Mouse (Mus musculus): ENCODE results near the gene Src. TPM values are rescaled to one million over a fixed set of nuclear protein-coding genes. Genes with fewer than 3 reads are reported as not detected.
A peak's percentile ranks its signal among the peaks of the same experiment; 100 is the strongest.

Src gene
- polyA plus RNA-seq, 1 experiment from 2014 or later = 16.4 TPM

DNA sequence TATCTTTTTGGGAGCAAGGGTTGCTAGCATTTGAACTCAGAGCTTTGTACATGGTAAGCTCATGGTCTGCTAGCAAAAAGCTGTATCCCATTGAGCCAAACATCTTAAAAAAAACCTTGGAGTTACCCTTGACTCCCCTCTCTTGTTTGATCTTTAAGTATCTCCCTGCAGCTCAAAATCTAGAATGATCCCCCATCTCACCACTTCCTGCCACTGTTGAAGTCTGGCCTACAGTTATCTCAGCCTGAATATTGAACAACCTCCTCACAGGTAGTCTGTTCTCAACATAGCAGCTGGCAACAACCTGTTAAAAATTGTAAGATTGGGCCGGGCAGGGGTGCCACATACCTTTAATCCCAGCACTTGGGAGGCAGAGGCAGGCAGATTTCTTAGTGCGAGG is 17.0 kb upstream of the Src start:
- ATAC-seq (no peak), DNase-seq (ENCODE audit: low spot score) (no peak)
- TF ChIP-seq EP300 (IDR thresholded peaks at IDR 0.05) (no peak), CTCF (IDR thresholded peaks at IDR 0.05) (no peak)
- Histone ChIP-seq H3K4me2 (replicated peaks; ENCODE audit: low read depth, low read length) (no peak overlapping the region), H3K9ac (replicated peaks; ENCODE audit: low read depth) (no peak overlapping the region), H3K4me1 (ENCODE audit: insufficient read depth, low read depth, low read length) (no peaks in the 10 kb centered on the region), H3K36me3 (ENCODE audit: insufficient read depth, low read length) (no peaks in the 10 kb centered on the region), H3K27ac (ENCODE audit: low read length) (no peak overlapping the region), H3K9me3 (ENCODE audit: low read length) (no peaks in the 10 kb centered on the region), H3K4me3 (ENCODE audit: low read depth, low read length) (no peak overlapping the region), H3K27me3 (replicated peaks; ENCODE audit: insufficient read depth, low read length) (no peaks in the 10 kb centered on the region)
- WGBS = 95% methylated on average over 2 of the region's 2 CpGs

DNA sequence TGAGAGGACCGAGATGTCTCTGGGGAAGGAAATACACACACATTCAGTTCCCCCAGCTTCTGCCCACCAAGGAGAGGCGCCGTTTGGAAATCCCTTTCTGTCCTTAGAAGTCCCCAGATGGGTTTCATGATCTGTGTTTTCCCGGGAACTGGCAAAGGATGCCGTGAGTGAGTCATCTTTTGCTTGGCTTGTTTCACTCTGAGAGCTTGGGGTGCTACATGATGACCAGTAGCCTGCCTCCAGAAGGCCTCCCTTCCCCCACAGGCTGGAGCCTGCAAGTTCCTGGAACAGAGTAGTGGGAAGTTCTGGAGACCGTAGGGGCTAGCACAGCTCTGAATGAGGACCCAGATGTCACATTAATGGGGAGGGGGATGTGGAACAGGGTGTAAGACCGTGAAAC is 10.6 kb upstream of the Src start:
- WGBS = 57% methylated on average over 7 of the region's 7 CpGs
- Histone ChIP-seq H3K4me1 (ENCODE audit: insufficient read depth, low read depth, low read length) (peaks cover 4% of the 10 kb centered on the region; the same call in 1 of the 2 replicates), H3K9ac (replicated peaks; ENCODE audit: low read depth) (no peak overlapping the region), H3K27ac (ENCODE audit: low read length) (peak overlapping the region; percentile 20), H3K9me3 (ENCODE audit: low read length) (no peaks in the 10 kb centered on the region), H3K27me3 (replicated peaks; ENCODE audit: insufficient read depth, low read length) (no peaks in the 10 kb centered on the region), H3K4me3 (ENCODE audit: low read depth, low read length) (no peak overlapping the region), H3K4me2 (replicated peaks; ENCODE audit: low read depth, low read length) (no peak overlapping the region), H3K36me3 (ENCODE audit: insufficient read depth, low read length) (no peaks in the 10 kb centered on the region)
- peak; percentile 88 for ATAC-seq
- no peak for TF ChIP-seq CTCF (IDR thresholded peaks at IDR 0.05)
- peak; percentile 52; the same call in 1 of the 2 replicates for TF ChIP-seq EP300 (IDR thresholded peaks at IDR 0.05)
- peak; percentile 93 for DNase-seq (ENCODE audit: low spot score)

DNA sequence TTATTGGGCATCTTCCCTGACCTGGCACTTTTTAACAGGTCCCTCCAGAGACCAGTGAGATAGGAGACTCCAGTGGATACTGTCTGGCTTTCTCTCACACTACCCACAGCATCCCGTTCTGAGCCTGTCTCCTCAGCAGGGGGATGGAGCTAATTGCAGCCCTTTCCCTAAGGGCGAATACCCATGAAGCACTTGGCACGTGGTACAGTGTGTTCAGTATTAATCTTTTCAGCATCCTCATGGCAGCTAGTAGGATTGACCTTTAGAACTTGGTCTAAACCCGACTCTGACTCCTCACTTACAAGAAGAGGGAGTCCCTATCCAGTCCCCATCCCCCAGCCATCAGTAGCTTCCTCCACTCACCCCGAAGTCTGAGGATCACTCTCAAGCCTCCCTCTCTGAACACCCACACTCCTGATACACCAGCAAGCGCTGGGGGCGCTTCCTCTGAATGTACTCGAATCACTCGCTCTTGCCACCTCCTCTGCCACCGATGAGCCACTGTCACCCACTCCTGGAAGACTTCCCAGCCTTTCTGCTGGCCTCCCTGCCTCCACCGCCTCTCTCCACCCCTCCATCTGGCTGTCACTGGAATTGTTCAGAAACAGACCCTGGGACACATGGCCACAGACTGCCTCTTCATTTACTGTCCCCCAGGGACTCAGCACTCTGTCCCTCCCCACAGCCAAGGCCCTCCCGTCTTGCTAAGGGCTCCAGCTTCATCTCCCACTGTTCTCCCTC is 8.3 kb upstream of the Src start:
- Histone ChIP-seq H3K27ac (ENCODE audit: low read length) (no peak overlapping the region), H3K4me1 (ENCODE audit: insufficient read depth, low read depth, low read length) (peaks cover 4% of the 10 kb centered on the region; the same call in 1 of the 2 replicates), H3K4me2 (replicated peaks; ENCODE audit: low read depth, low read length) (no peak overlapping the region), H3K36me3 (ENCODE audit: insufficient read depth, low read length) (no peaks in the 10 kb centered on the region), H3K4me3 (ENCODE audit: low read depth, low read length) (no peak overlapping the region), H3K27me3 (replicated peaks; ENCODE audit: insufficient read depth, low read length) (no peaks in the 10 kb centered on the region), H3K9ac (replicated peaks; ENCODE audit: low read depth) (no peak overlapping the region), H3K9me3 (ENCODE audit: low read length) (no peaks in the 10 kb centered on the region)
- TF ChIP-seq CTCF (IDR thresholded peaks at IDR 0.05) (peak; percentile 5; the same call in 1 of the 2 replicates), EP300 (IDR thresholded peaks at IDR 0.05) (no peak)
- 62% methylated on average over 12 of the region's 12 CpGs for WGBS
- DNase-seq (ENCODE audit: low spot score) = no peak
- ATAC-seq = peak; percentile 13; the same call in 1 of the 2 replicates

DNA sequence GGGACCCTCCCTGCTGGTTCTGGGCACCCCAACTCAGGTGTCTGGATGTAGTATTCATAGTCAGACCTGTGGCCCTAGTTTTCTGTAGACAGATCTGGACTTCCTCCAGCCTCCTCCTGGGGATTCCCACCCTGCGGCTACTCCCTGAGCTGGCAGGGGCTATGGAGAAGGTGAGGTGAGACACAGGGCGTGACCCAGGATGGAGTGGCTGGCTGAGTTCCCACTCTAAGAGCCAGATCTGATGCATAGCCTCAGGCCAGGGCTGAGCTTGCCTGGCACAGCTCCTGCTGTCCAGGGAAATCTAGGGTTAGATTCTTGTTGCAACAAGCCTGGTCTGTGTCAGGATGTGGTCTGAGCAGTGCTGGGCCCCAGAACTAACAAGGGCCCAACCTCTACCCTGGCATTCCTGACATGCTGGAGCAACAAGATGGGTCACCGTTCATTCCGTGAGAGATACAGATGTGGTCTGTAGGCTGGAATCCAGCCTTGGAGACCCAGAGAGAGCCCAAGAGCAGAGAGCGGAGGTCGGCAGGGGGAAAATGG is 7.0 kb upstream of the Src start:
- ATAC-seq (peak; percentile 59), DNase-seq (ENCODE audit: low spot score) (peak; percentile 62)
- Histone ChIP-seq H3K9ac (replicated peaks; ENCODE audit: low read depth) (no peak overlapping the region), H3K27ac (ENCODE audit: low read length) (no peak overlapping the region), H3K36me3 (ENCODE audit: insufficient read depth, low read length) (no peaks in the 10 kb centered on the region), H3K4me3 (ENCODE audit: low read depth, low read length) (no peak overlapping the region), H3K4me2 (replicated peaks; ENCODE audit: low read depth, low read length) (no peak overlapping the region), H3K27me3 (replicated peaks; ENCODE audit: insufficient read depth, low read length) (no peaks in the 10 kb centered on the region), H3K9me3 (ENCODE audit: low read length) (no peaks in the 10 kb centered on the region), H3K4me1 (ENCODE audit: insufficient read depth, low read depth, low read length) (peaks cover 4% of the 10 kb centered on the region; the same call in 1 of the 2 replicates)
- TF ChIP-seq CTCF (IDR thresholded peaks at IDR 0.05) (no peak), EP300 (IDR thresholded peaks at IDR 0.05) (no peak)
- 68% methylated on average over 6 of the region's 6 CpGs for WGBS

DNA sequence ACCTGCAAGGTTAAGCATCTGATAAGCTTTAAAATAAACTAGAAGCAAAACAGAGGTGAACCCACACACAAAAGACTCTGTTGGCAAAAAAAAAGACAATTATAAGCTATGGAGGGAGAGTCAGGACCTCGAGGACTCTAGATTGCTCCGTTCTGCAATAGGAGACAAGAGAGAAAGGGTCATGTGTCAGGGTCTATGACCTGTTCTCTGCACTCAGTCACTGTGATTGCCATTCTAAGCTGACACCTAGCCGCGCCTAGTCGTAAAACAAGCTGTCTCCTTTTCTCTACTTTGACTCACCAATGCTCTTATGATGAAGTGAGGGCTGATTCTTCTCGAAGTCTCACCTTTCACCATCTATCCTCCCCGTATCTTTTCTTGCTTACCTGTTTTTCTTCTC is 5.7 kb upstream of the Src start:
- ATAC-seq = no peak
- Histone ChIP-seq H3K9me3 (ENCODE audit: low read length) (no peaks in the 10 kb centered on the region), H3K27me3 (replicated peaks; ENCODE audit: insufficient read depth, low read length) (no peaks in the 10 kb centered on the region), H3K36me3 (ENCODE audit: insufficient read depth, low read length) (no peaks in the 10 kb centered on the region), H3K4me3 (ENCODE audit: low read depth, low read length) (no peak overlapping the region), H3K4me2 (replicated peaks; ENCODE audit: low read depth, low read length) (no peak overlapping the region), H3K27ac (ENCODE audit: low read length) (no peak overlapping the region), H3K4me1 (ENCODE audit: insufficient read depth, low read depth, low read length) (peaks cover 4% of the 10 kb centered on the region; the same call in 1 of the 2 replicates), H3K9ac (replicated peaks; ENCODE audit: low read depth) (no peak overlapping the region)
- no peak for DNase-seq (ENCODE audit: low spot score)
- WGBS = 58% methylated on average over 7 of the region's 7 CpGs
- TF ChIP-seq EP300 (IDR thresholded peaks at IDR 0.05) (no peak), CTCF (IDR thresholded peaks at IDR 0.05) (no peak)

DNA sequence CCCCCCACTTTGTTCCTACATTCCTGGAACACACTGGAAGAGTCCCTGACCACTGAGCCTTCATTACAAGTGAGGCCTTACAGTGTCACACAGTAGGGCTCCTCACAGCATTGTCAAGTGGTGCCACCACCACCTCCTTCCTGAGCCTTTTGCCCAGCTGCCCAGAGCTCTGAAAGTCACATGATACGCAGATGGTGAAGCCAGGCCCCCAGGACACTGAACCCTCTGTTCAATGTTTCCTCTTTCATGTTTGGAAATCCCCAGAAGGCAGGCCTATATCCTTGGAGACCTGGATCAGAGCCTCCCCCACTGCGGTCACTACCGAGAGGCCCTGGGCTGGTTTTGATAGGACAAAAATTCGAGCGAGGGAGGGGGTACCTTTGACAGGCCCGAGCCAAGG is 1.0 kb upstream of the Src start:
- Histone ChIP-seq H3K36me3 (ENCODE audit: insufficient read depth, low read length) (no peaks in the 10 kb centered on the region), H3K9me3 (ENCODE audit: low read length) (no peaks in the 10 kb centered on the region), H3K4me1 (ENCODE audit: insufficient read depth, low read depth, low read length) (peaks cover 9% of the 10 kb centered on the region; the same call in 1 of the 2 replicates), H3K4me2 (replicated peaks; ENCODE audit: low read depth, low read length) (no peak overlapping the region), H3K9ac (replicated peaks; ENCODE audit: low read depth) (no peak overlapping the region), H3K27me3 (replicated peaks; ENCODE audit: insufficient read depth, low read length) (no peaks in the 10 kb centered on the region), H3K27ac (ENCODE audit: low read length) (no peak overlapping the region), H3K4me3 (ENCODE audit: low read depth, low read length) (no peak overlapping the region)
- ATAC-seq (no peak), DNase-seq (ENCODE audit: low spot score) (no peak)
- TF ChIP-seq CTCF (IDR thresholded peaks at IDR 0.05) = no peak
- no peak for TF ChIP-seq EP300 (IDR thresholded peaks at IDR 0.05)
- WGBS = 66% methylated on average over 6 of the region's 6 CpGs
